Mouse (Mus musculus) right cerebral cortex, postnatal 14 days (tissue): ENCODE measurements around the gene Ogdh.
"Not testable (repeated sequence)": the region's sequence is repeated elsewhere in the genome, so short reads cannot be mapped to it uniquely, and the experiment has no call there.

Experiments used
- DNase-seq: peaks from one replicate; pipeline ENCODE4 v3.0.0; 2022

The Ogdh gene

DNA sequence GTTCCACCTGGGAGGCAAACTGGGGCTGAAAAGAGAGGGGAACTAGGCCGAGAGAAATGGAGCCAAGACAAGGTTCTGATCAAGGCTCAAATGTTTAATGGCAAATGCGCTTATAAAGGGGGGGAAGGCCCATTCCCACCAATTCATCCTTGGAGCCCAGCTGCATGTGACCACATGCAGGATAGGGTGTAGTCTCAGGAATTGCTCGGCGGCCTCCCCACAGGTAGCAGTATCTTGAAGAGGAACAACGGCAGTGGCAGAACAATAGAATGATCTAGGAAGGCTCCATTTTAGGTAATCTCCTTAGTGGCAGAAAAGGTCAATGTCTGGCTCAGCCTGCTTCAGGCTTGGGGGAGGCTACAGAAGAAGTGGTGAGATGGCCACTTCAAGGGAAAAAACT lies 76.6 kb downstream of the Ogdh start:
- not testable (repeated sequence) for DNase-seq

DNA sequence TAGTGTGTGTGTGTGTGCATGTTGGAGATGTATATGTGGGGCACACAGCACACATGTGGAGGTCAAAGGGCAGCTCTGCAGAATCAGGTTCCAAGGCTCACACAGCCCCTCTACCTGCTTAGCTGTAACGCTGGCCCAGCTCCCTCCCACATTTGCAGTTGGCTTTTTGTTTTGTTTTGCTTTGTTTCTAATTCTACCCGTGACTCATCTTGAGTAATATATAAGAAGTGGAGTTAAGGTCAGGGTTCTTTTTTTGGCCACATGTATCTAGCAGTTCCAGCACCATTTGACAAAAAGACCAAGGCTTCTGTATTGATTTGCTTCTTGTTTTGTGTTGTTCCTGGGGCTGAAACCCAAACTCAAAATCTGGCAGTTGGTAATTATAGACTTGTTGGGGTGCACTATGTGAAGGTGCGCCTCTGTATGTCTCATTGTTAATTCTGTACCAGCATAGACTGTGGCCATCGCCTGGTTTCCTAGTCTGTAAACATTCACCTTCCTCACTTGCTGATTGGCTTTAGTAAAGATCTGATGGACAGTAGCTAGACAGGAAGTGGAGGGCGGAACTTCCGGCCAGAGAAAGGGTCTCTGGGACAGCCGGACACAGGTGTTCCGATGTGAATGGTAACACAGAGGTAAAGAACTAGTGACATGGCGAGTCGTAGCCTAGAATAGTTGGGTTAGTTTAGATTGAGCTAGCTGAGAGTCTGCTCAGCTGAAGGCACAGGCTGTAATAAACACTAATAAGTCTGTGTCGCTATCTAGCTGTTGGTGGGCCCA lies 80.1 kb downstream of the Ogdh start:
- DNase-seq: no peak

DNA sequence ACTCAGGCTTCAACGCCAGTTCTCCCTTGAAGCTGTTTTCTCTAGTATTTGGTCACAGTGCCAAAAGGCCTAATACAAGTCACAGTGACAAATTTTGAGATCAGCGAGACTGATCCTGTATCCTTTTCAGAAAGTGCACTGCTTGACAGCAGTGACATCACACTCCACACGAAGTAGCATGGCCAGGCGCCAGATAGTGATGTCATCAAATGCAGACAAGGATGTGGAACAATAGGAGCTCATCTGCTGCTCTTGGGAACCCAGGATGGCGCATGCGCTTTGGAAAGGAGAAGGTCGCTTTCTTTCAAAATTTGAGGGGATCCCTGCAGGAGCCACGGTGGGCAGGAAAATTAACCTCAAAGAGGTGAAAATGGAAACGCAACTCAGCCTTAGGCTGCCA lies 81.4 kb downstream of the Ogdh start:
- DNase-seq: no peak

DNA sequence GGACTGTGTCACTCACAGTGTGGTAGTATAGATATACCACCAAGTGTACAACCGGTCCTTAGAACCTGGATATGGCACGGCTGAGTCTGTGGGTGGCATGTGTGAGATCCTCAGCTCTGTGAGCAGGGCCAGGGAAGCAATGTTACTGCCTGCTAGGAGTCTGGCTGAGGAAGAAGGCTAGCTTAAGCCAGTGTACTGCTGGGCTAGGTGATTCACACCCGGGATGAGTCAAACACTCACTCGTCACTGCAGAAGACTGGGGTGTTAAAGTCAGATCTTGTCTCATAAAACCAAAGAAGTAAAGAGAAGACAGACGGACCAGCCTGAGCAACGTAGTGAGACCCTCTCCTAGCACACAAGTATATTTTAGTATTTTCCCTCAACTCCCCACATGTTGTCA lies 89.5 kb downstream of the Ogdh start:
- DNase-seq: no peak

DNA sequence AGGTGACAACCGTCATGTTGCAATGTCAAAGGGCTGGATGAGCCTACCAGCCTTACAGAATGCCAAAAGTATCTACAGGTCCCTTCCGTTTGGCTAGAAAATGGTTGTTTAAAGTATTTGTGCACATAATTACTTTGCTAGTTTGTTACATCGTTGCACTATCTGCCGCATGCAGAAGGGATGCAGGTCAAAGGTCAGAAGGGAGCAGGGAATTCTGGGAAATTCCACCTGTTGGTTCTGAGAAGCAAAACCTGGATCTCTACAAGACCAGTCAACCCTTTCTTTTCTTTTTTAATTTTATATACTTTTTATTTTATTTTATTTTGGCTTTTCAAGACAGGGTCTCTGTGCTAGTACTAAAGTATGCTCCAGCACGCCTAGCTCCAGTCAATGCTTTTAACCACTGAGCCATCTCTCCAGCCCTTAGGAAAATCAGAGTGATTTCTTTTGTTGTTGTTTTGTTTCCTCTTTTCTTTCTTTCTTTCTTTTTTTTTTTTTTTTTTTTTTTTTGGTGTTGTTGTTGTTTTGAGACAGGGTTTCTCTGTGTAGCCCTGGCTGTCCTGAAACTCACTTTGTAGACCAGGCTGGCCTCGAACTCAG lies 96.8 kb downstream of the Ogdh start:
- no peak for DNase-seq

DNA sequence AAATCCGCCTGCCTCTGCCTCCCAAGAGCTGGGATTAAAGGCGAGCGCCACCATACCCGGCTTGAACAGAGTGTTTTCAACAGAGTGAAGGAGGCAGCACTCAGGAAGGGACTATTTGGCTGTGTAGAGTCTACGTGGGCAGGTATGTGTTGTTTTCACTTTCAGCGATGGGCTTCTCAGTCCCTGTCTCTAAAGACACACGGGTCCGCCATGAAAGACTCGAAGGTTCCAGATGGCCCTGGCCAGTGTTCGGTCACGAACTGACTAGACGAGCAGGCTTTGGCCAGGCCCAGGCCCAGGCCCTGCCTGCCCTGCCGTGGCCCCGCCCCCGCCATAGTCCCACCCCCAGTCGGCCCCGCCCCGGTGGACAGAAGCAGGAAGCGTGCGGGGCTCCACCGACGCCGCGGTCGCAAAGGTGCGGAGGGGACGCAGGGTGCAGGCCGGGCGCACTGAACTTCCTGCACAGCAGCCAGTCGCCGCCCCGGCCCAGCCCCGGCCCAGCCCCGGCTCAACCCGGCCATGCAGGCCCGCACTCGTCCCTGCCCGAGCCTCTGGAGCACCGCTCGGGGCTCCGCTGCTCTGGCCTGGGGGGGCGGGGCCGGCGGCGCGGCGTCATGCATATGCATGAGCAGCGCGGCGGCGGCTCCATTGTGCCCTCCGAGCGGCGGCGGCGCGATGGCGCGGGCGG lies 97.4 kb downstream of the Ogdh start, which contains the start of gene Zmiz2:
Gene Zmiz2 (plus strand): TSS at position 349 of the 688 bp plus-strand sequence.
- peak; percentile 96 for DNase-seq

DNA sequence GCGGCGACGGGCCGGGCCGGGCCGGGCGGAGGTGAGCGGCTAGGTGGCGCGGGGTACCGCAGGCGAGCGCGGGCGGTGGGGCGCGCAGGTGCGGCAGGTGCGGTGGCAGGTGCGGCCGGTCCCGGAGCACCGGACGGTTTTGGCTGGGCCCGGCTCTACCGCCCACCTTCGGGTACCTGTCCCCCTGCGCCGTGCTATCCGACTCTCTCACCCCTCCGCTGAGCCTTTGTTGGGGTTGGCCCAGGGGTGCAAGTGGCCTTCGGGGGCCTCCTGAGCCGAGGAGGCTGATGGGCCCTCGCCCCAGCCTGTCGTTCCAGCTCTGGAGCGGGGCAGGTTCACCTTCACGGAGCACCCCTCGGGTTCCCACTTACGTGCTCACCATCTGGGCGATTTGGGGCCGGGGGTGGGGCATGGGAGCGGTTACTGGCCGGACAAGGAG lies 98.1 kb downstream of the Ogdh start:
- DNase-seq: no peak

DNA sequence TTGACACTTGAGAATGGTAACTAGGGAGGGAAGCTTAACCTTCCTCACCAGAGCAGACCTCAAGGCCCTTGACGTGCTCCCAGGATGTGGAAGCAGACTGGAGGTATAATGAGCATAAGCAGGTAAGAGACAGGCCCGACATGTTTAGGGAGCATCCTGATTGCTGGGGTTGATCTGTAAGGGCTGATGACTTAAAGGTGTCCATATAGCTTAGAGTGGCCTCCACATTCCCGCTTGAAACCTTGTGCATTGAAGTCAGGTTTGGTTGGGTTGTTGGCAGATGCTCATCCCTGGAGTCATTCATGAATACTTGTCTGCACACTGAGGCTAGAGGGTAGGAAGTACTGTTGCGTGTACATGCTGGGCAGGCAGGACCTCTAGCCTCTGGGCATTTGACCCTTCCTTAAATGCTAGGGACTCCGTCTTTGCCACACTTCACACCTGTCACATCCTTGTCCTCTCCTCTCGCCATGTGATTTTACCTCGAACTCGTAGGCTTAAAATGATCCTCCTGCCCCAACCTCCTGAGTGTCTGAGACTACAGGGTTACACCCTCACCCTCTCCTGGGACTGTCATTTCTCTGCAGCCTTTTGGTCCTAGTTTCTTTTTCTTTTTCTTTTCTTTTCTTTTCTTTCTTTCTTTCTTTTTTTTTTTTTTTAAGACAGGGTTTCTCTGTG lies 99.1 kb downstream of the Ogdh start:
- no peak for DNase-seq

DNA sequence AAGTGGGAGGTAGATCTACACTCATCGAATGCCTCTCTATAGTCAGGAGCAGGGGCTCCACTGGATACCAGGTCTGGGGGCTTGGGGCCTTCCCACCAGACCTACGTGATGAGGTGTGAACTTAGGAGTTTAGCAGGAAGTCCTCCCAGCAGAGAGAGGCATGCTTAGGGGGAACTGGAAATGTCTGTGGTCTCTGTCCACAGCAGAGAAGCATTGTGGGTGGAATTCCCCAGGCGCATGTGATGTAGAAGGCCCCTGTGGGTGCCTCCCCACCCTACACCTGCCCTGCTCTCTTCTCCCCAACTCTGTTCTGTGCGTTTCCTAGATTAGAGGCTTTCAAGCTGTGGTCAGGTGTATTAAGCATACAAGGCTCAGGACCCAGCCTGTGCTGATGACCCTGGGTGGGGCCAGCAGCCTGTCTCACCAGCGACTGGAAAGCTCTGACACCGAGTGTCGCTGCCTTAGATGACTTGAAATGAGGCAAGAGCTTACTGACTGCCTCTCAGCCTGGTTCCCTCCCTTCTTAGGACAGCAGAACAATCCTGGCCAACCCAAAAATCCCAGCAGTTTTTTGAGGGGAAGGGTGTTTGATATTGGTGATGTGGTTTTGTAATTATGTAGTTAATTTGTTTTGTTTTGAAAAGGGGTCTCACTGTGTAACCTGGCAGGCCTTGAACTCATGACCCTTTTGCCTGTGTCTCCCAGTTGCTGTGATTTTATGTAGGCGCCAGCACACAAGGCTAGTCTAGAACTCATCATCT lies 100.3 kb downstream of the Ogdh start:
- DNase-seq: no peak

DNA sequence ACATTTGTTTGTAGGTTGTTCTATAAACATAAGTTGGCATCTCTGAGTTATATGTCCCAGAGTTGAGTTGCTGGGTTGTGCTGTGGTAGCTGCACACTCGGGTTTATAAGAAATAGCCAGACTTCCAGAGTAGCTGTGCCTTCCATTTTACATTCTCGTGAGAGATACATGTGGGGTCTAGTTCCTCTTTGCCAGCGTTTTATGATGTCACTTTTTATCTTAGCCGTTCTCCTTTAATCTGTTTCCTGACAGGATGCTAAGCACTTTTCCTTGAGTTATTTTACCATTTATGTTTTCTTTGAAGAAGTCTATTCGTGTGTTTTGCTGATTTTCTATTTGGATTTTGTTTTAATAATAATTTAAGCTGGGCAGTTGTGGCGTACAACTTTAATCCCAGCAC lies 101.4 kb downstream of the Ogdh start:
- DNase-seq: no peak

DNA sequence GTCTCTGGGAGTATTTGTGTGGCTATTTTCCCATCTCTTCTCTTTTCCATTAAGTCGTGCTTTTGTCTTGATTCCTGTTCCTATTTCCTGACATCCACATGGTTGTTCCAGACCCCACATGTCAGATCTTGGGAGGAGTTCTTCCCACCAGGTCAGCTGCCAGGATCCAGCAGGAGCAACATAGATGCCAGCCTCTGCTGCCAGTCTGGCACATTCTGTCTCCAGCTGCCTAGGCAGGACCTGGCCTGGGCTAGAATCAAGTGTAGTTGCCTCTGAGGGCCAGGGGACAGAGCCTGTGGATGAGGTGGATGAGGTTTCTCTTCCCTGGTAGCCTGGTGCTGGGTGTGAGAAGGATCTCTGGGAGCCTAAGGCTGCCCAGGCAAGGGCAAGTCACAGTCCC lies 102.4 kb downstream of the Ogdh start:
- no peak for DNase-seq

DNA sequence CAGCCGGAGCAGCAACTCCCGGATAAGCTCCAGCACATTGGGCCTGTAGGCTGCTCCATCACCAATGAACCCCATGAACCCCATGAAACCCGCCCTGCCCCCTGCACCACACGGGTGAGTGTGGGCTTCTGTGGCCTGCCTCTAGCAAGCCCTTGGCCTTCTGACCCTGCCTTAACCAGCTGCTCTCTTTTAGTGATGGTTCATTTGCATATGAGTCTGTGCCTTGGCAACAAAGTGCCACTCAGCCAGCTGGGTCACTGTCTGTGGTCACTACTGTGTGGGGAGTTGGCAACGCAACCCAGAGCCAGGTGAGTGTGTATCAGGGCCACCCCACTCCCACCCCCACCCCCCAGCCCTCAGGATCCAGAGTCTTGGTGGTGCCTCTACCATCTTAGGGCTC lies 104.1 kb downstream of the Ogdh start:
- DNase-seq: no peak

DNA sequence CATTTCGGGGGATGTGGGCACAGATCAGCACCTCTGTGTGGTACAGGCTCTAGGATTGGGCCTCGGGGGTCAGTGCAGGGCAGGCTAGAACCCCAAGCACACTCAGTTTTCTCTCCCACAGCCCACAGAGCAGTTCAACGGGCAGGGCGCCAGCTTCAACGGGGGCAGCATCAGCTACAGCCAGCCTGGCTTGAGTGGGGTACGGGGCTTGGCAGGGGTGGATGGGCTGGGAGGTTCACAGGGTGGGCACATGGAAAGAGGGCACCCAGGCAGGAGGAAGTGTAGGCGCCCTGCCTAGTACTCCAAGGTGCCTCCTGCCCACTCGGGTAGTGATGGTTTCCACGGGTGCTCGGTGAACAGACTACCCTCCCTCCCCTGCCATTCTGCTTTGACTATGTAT lies 106.7 kb downstream of the Ogdh start:
- DNase-seq: peak; percentile 31

DNA sequence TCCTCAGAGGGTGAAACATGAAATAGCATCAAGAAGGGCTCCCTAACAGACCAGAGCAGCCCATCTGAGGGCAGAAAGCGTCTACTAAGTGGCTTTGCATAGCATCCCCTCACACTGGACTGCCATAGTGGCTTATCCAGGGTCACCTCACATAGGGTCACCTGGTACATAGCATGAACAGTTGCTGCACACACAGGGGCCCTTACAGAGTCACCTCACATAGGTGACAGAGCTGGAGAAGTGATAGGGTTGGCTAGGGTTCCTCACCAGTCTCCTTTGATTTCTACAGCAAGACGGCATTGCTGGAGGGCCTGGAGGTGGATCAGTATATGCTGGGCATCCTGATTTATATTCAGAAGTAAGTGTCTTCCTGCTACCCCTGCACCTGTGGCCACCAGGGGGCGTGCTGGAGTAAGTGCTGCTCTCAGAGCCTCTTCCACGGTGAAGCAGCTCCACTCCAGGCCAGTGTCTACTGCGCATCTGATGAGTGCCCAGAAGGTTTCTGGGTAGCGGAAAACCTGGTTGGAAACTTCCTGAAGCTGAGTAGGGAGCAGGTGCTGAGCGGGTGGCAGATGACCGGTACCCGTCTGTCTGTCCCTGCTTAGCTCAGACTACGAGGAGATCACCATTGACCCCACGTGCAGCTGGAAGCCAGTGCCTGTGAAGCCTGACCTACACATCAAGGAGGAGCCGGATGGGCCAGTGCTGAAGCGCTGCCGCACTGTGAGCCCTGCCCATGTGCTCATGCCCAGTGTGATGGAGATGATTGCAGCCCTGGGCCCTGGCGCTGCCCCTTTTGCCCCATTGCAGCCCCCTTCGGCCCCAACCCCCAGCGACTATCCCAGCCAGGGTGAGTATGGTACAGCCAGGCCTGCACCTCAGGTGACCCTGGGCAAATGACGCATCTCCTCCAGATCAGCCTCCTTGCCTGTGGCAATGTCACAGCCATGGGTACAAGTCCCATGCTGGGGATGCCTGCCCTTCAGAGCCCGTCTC lies 111.4 kb downstream of the Ogdh start:
- DNase-seq: peak; percentile 77

DNA sequence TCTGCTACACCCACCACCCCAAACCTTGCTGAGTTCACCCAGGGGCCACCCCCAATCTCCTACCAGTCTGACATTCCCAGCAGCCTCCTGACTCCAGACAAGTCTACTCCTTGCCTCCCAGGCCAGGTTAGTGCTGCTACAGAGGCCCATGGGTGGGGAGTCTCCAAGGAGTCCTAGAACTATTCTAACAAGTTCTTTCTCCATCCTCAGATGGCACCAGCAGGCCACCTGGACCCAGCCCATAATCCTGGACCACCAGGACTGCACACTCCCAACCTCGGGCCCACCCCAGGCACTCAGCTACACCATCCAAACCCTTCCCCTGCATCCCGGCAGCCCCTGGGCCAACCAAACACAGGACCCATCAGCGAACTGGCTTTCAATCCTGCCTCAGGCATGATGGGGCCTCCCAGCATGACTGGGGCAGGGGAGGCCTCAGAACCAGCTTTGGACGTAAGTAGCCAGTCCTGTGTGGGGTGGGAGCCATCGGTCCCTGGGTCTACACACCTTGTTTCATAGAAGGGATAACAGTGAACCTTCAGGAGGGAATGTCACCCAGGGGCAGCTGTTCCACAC lies 112.5 kb downstream of the Ogdh start:
- no peak for DNase-seq

DNA sequence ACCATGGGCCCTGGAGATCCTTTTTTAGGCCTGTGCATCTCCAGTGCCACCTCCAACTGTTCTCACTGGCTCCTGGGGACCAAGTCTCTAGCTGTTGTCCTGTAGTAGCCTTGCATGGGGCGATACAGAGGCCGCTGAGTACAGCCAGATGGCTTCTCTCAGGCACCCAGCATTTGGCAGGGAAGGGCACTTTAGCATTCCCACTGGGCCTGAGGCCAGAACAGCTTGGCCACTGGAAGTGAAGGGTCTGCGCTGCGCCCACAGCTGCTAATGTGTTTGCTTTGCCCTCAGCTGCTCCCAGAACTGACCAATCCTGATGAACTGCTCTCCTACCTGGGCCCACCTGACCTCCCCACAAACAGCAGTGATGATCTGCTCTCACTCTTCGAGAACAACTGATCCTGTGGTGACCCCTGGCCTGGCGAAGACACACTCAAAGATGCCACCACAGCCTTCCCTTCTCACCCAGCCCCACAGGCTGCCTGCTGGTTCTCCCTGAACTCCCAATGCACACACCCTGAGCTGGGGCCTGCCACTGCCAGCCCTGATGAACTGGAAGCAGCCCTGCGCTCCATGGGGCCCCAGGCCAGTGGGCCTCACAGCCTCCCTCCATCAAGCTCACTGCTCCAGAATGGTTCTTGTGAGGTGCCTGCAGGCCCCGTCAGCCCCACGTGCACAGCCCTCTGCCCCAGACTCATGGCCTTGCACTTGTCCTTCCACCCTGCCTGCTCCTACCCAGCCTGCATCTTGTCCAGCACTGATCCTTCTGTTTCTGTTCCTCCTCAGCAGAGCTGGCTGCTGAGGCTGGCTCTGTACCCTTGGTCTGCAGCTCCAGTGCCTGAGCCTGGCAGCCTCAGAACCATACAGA lies 113.5 kb downstream of the Ogdh start:
- DNase-seq: no peak

DNA sequence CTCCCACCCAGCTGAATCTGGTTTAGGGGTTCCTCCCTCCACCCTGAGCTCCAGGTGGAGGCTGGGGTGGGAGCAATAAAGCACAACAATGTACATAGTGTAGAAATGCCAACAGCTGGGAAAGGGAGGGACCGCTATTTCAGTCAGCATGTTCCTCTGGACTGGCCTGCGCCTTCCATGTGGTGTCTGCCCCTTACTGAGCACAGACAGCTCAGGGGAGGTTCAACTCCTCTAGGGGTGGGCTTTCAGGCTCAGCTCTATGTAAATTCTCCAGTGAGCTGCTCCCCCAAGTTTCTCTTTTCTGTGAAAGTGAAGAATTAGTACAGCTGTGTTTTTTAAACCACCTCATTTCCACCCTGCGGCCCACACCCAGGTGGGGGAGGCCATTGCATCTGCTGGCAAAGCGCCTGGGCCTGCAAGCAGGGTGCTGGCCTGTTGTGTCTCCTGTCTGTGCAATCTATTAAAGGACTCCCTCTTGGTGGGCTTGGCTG lies 114.2 kb downstream of the Ogdh start:
- no peak for DNase-seq
